Mouse (Mus musculus): ENCODE measurements around the gene Cdca5. TPM values are rescaled to one million over a fixed set of nuclear protein-coding genes. Genes with fewer than 3 reads are reported as not detected.
"Not testable (repeated sequence)": the region's sequence is repeated elsewhere in the genome, so short reads cannot be mapped to it uniquely, and the experiment has no call there.

Gene Cdca5
- polyA plus RNA-seq, 1 experiment = 33.0 TPM

DNA sequence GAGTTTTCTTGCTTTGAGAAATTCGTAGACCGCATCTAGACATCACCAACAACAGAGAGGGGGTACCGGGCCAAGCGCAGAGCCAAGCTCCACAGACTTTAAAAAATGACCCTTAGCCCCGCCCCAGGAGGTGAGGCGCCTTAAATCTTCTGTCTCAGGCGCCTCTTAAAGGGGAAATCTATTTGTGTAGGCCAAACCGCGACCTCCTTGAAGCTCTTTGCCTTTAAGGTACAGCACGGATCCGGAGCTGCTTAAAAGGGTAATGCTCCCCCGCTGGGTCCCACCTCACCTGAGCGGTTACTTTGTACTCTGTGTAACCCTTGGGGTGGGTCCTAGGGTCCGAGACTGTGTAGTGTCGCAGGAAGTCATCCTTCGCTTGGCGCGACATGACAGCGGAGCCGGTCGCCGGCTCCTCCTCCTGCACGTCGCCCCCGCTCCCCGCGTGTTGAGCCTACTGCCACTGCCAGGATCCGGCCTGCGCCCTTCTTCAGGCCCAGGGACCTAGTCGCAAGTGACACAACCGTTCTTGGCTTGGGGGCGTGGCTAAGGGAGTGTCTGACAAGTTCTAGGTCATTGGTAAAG, 43.1 kb downstream of the Cdca5 start, which contains the start of gene Snx15:
Gene Snx15 (minus strand): TSS at position 545 of the 582 bp plus-strand sequence.
- Histone ChIP-seq H3K79me2 (ENCODE audit: control insufficient read depth, insufficient read depth) (no peaks in the 10 kb centered on the region), H3K4me3 (ENCODE audit: insufficient read depth, poor library complexity, severe bottlenecking) (peak within 1 kb of the TSS; percentile 41), H3K79me3 (ENCODE audit: low read depth) (no peaks in the 10 kb centered on the region), H3K36me3 (ENCODE audit: control insufficient read depth, insufficient read depth) (peaks cover 8% of the 10 kb centered on the region), H3ac (ENCODE audit: control insufficient read depth, insufficient read length, low read depth) (peak within 1 kb of the TSS; percentile 58), H3K27me3 (ENCODE audit: control insufficient read depth, insufficient read depth, insufficient read length) (no peaks in the 10 kb centered on the region)
- TF ChIP-seq MYOG (IDR thresholded peaks at IDR 0.05; ENCODE audit: control insufficient read depth, extremely low read depth, insufficient read length) (no peak), CEBPB (IDR thresholded peaks at IDR 0.05; ENCODE audit: low read depth) (no peak), MAX (IDR thresholded peaks at IDR 0.05) (peak; percentile 82), MYOD1 (IDR thresholded peaks at IDR 0.05; ENCODE audit: control insufficient read depth, insufficient read length, low read depth) (no peak)

DNA sequence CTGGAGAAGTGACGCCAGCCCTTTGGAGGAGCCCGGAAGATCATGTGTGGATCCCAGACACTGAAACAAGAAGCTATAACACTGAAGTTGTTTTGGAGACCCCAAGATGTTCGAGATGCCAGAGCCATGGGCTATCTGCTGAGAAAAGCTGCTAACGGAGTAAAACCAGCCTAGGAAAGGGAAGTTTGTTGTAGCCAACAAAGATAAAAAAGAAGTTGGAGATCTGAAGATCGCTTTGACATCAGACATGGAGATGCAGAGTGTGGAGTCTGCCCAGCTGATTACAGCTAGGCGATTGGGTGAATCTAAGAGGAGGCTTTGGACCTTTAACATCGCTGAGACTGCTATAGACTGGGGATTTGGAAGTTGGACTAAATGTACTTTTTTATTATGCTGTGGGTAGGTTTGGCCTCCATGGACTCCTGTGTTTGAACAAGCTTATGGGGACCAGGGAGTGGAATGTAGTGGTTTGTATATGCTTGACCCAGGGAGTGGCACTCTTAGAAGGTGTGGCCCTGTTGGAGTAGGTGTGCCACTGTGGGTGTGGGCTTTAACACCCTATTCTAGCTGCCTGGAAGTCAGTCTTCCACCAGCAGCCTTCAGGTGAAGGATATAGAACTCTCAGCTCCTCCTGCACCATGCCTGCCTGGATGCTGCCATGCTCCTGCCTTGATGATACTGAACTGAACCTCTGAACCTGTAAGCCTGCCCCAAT, 45.8 kb downstream of the Cdca5 start:
- H3K79me2 ChIP-seq (ENCODE audit: control insufficient read depth, insufficient read depth); H3K36me3 ChIP-seq (ENCODE audit: control insufficient read depth, insufficient read depth); H3K4me3 ChIP-seq (ENCODE audit: insufficient read depth, poor library complexity, severe bottlenecking); H3K79me3 ChIP-seq (ENCODE audit: low read depth); H3ac ChIP-seq (ENCODE audit: control insufficient read depth, insufficient read length, low read depth); H3K27me3 ChIP-seq (ENCODE audit: control insufficient read depth, insufficient read depth, insufficient read length): not testable (repeated sequence)

DNA sequence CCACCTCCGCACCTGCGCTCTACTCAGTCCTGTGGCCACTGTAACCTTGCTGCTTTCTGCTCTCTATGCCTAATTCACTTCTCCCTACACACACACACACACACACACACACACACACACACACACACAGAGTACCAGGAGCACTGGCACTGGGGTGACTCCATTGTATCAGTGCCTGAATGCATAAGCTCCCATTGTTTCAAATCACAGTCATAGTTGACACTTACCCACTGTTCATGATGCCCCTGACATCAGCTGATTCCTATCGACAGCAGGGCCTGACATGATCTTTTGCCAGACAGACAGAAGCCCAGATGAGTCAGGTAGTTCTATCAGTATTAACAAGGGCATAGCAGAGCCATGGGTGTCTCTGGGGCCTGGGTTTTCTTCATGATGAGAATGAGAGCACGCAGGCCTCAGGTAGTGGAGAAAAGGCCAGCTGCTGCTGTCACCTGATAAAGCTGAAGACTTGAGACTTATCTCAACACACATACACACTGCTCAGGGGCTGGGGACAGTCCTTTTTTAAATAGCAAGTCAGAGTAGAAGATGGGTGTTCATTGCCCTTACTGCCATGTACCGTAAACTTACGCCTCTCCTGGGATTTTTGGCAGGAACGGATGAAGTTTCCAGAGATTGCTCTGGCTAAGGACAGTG, 47.5 kb downstream of the Cdca5 start:
- H3K4me3 ChIP-seq (ENCODE audit: insufficient read depth, poor library complexity, severe bottlenecking) = no peak overlapping the region
- no peaks in the 10 kb centered on the region for H3K27me3 ChIP-seq (ENCODE audit: control insufficient read depth, insufficient read depth, insufficient read length)
- H3K36me3 ChIP-seq (ENCODE audit: control insufficient read depth, insufficient read depth) = peaks cover 9% of the 10 kb centered on the region
- no peak for TF ChIP-seq CEBPB (IDR thresholded peaks at IDR 0.05; ENCODE audit: low read depth)
- no peak for TF ChIP-seq FOSL1 (IDR thresholded peaks at IDR 0.05; ENCODE audit: insufficient read depth, low read length, poor library complexity, severe bottlenecking)
- no peak overlapping the region for H3ac ChIP-seq (ENCODE audit: control insufficient read depth, insufficient read length, low read depth)
- no peaks in the 10 kb centered on the region for H3K79me3 ChIP-seq (ENCODE audit: low read depth)
- H3K79me2 ChIP-seq (ENCODE audit: control insufficient read depth, insufficient read depth) = no peaks in the 10 kb centered on the region

DNA sequence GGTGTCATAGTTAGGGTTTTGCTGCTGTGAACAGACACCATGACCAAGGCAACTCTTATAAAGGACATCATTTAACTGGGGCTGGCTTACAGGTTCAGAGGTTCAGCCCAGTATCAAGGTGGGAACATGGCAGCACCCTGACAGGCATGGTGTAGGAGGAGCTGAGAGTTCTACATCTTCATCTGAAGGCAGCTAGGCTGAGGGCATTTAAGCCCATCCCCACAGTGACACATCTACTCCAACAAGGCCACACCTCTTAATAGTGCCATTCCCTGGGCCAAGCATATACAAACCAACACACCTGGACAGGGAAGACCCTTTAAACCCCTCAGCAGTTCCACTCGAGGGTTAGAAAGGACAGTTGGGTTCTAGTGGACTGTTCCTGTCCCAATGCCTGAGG, 48.4 kb downstream of the Cdca5 start:
- not testable (repeated sequence) for H3K27me3 ChIP-seq (ENCODE audit: control insufficient read depth, insufficient read depth, insufficient read length); H3K79me3 ChIP-seq (ENCODE audit: low read depth); H3ac ChIP-seq (ENCODE audit: control insufficient read depth, insufficient read length, low read depth); H3K36me3 ChIP-seq (ENCODE audit: control insufficient read depth, insufficient read depth); H3K4me3 ChIP-seq (ENCODE audit: insufficient read depth, poor library complexity, severe bottlenecking); H3K79me2 ChIP-seq (ENCODE audit: control insufficient read depth, insufficient read depth)

DNA sequence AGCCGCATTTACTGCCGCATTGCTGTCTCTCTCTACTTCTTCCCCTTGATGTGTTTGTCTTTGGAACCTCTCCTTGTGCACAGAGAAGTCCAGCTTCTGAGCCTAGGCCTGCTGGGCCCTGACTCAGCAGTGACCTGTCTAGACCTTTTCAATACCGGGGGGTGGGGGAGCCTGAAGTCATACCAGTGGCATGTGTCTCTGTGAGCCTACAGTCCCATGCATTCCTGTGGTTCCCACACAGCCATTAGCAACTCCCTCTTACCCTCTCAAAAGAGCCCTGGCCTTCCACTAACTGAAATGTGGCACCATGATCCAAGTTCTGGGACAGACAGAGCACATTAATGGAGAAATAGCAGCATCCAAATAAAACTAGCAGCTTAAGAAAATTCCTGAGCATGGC, 51.6 kb downstream of the Cdca5 start:
- Histone ChIP-seq H3K36me3 (ENCODE audit: control insufficient read depth, insufficient read depth) (peaks cover 9% of the 10 kb centered on the region), H3K4me3 (ENCODE audit: insufficient read depth, poor library complexity, severe bottlenecking) (no peak overlapping the region), H3K27me3 (ENCODE audit: control insufficient read depth, insufficient read depth, insufficient read length) (no peaks in the 10 kb centered on the region), H3K79me2 (ENCODE audit: control insufficient read depth, insufficient read depth) (peaks cover 8% of the 10 kb centered on the region), H3ac (ENCODE audit: control insufficient read depth, insufficient read length, low read depth) (no peak overlapping the region), H3K79me3 (ENCODE audit: low read depth) (no peaks in the 10 kb centered on the region)
- peak; percentile 32 for TF ChIP-seq MAX (IDR thresholded peaks at IDR 0.05)
- no peak for TF ChIP-seq MYOG (IDR thresholded peaks at IDR 0.05; ENCODE audit: control insufficient read depth, extremely low read depth, insufficient read length)

DNA sequence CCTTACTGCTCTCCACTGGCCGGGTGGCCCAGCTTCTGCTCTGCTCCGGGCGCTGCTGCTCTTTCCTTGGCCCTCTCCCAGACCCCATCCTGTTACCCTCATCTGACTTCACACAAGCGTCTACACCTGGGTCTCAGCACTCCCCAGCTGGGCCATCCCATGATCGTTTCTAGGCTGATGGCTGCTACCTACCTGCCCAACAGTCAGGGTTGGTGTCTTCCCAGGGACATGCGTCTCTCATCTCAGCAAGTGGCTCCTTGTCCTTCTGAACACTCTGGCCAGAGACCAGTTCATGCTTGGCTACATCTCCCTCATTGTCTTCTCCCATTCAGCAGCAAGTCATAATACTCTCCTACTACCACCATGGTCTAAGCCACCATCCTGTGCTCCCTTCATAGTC, 54.9 kb downstream of the Cdca5 start:
- Histone ChIP-seq H3K4me3 (ENCODE audit: insufficient read depth, poor library complexity, severe bottlenecking) (no peak overlapping the region), H3K79me2 (ENCODE audit: control insufficient read depth, insufficient read depth) (peaks cover 8% of the 10 kb centered on the region)
- TF ChIP-seq CTCF (IDR thresholded peaks at IDR 0.05; ENCODE audit: control insufficient read depth, insufficient read depth, insufficient read length) (no peak), USF1 (IDR thresholded peaks at IDR 0.05; ENCODE audit: low read depth) (no peak), FOSL1 (IDR thresholded peaks at IDR 0.05; ENCODE audit: insufficient read depth, low read length, poor library complexity, severe bottlenecking) (no peak), MAX (IDR thresholded peaks at IDR 0.05) (no peak), MYOG (IDR thresholded peaks at IDR 0.05; ENCODE audit: control insufficient read depth, extremely low read depth, insufficient read length) (no peak), MYOD1 (IDR thresholded peaks at IDR 0.05; ENCODE audit: control insufficient read depth, insufficient read length, low read depth) (no peak), CEBPB (IDR thresholded peaks at IDR 0.05; ENCODE audit: low read depth) (no peak)

More for the DNA sequence above, 54.9 kb downstream of the Cdca5 start:
- H3K36me3 ChIP-seq (ENCODE audit: control insufficient read depth, insufficient read depth) = peaks cover 3% of the 10 kb centered on the region
- H3K27me3 ChIP-seq (ENCODE audit: control insufficient read depth, insufficient read depth, insufficient read length) = peaks cover under 1% of the 10 kb centered on the region
- no peaks in the 10 kb centered on the region for H3K79me3 ChIP-seq (ENCODE audit: low read depth)
- no peak overlapping the region for H3ac ChIP-seq (ENCODE audit: control insufficient read depth, insufficient read length, low read depth)

Data from C2C12 (cell line).